Mouse (Mus musculus) ES-E14 (cell line): ENCODE results near the gene Ccdc126. TPM values are rescaled to one million over a fixed set of nuclear protein-coding genes. Genes with fewer than 3 reads are reported as not detected.
"Not testable (repeated sequence)": the region's sequence is repeated elsewhere in the genome, so short reads cannot be mapped to it uniquely, and the experiment has no call there.

Experiments
- DNase-seq: peaks from one replicate; pipeline ENCODE4 v3.0.0-alpha.2; 2013; ENCODE audit warnings: low read depth, low spot score
- H3K27ac ChIP-seq: 2 replicates; pipeline ENCODE4 v1.5.1; 2012; ENCODE audit warnings: low read depth, mild to moderate bottlenecking, low read length, moderate library complexity, mixed read lengths; ENCODE audit not compliant: poor library complexity, insufficient read depth, severe bottlenecking
- H3K36me3 ChIP-seq: 2 replicates; pipeline ENCODE4 v1.6.1; 2012; ENCODE audit warnings: mild to moderate bottlenecking, low read length, moderate library complexity, mixed read lengths; ENCODE audit not compliant: control insufficient read depth, poor library complexity, insufficient read depth, severe bottlenecking
- H3K4me1 ChIP-seq, 2 experiments: fragments of 150-350 bp in 1 of 2; sonication (generic) in 1 of 2; 2 replicates each; pipeline ENCODE4 v1.6.1; 2012; ENCODE audit warnings: low read length in 2 of 2, mild to moderate bottlenecking in 1 of 2, mixed read lengths in 1 of 2; ENCODE audit not compliant: control insufficient read depth in 2 of 2, insufficient read depth in 2 of 2, poor library complexity in 1 of 2
- H3K4me3 ChIP-seq, 2 experiments: fragments of 150-350 bp in 1 of 2; sonication (generic) in 1 of 2; 2 replicates each; pipeline ENCODE4 v1.5.1; 2012; ENCODE audit warnings: low read length in 2 of 2, low read depth in 1 of 2, mild to moderate bottlenecking in 1 of 2, mixed read lengths in 1 of 2; ENCODE audit not compliant: insufficient read depth in 1 of 2, poor library complexity in 1 of 2, severe bottlenecking in 1 of 2
- H3K9ac ChIP-seq: 2 replicates; pipeline ENCODE4 v1.6.1; 2012; ENCODE audit warnings: low read depth, mild to moderate bottlenecking, low read length, mixed read lengths; ENCODE audit not compliant: poor library complexity, insufficient read depth, severe bottlenecking
- H3K9me3 ChIP-seq: fragments of 150-350 bp; sonication (generic); 2 replicates; pipeline ENCODE4 v1.6.1; 2012; ENCODE audit warnings: low read depth, mild to moderate bottlenecking, low read length; ENCODE audit not compliant: control insufficient read depth, insufficient read depth
- CHD2 ChIP-seq: IDR thresholded peaks from 2 replicates; pipeline ENCODE4 v1.6.1; 2014; ENCODE audit warnings: mild to moderate bottlenecking, low read depth, low read length, inconsistent platforms
- HCFC1 ChIP-seq: IDR thresholded peaks from 2 replicates; pipeline ENCODE4 v1.6.1; 2012; ENCODE audit warnings: low read length, inconsistent platforms, borderline replicate concordance; ENCODE audit not compliant: insufficient read depth
- MAFK ChIP-seq: IDR thresholded peaks from 2 replicates; pipeline ENCODE4 v1.6.1; 2014; ENCODE audit warnings: mild to moderate bottlenecking, low read depth, low read length, inconsistent platforms; ENCODE audit not compliant: insufficient read depth
- ZC3H11A ChIP-seq: IDR thresholded peaks from 2 replicates; pipeline ENCODE4 v1.6.1; 2012; ENCODE audit warnings: low read depth, mild to moderate bottlenecking, inconsistent platforms, low read length, borderline replicate concordance
- ZNF384 ChIP-seq: IDR thresholded peaks from 2 replicates; pipeline ENCODE4 v1.6.1; 2012; ENCODE audit warnings: low read depth, low read length, inconsistent platforms
- in situ Hi-C, 2 experiments: fragments of 600-800 bp; cut with MboI; formaldehyde crosslinking; loops; one replicate each; pipeline ENCODE4 v1.15.1; 2025; ENCODE audit warnings: low sequenced_read_pairs in 2 of 2, inconsistent platforms in 1 of 2; ENCODE audit not compliant: unreplicated experiment in 2 of 2
- total RNA-seq: library from RNA; depleted of rRNA; stranded (reverse); fragments of 300-350 nt; gene quantifications from 2 replicates; pipeline ENCODE4 v1.2.3, GENCODE M21; 2012

Gene Ccdc126
- total RNA-seq, 1 experiment, result 8.4 TPM

GRCm38 (mm10) chr6:49298286-49298685 lies 20.8 kb upstream of the Ccdc126 start:
- Histone ChIP-seq H3K9ac (no peak overlapping the region; the same call in 1 of the 2 replicates), H3K27ac (peak overlapping the region; percentile 80; the same call in 1 of the 2 replicates), H3K4me1 (peaks cover 5 to 17% of the 10 kb centered on the region in 2 experiments; a peak in 3 of 4 replicates), H3K36me3 (no peaks in the 10 kb centered on the region), H3K9me3 (no peaks in the 10 kb centered on the region), H3K4me3 (no peak overlapping the region)
- in situ Hi-C loops, result no loop called here
- TF ChIP-seq MAFK (no peak), HCFC1 (no peak), CHD2 (no peak), ZNF384 (no peak), ZC3H11A (no peak)
- no peak for DNase-seq

DNA sequence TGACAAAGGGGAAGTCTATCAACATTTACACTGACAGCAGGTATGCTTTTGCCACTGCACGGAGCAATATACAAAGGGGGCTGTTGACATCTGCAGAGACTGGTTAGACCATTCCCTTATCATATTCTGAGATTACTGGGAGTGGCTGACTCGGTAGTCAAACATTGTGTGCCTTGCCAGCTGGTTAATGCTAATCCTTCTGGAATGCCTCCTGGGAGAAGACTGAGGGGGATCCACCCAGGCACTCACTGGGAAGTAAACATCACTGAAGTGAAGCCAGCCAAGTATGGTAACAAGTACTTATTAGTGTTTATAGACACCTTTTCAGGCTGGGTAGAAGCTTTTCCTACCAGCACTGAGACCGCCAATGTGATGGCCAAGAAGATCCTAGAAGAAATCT lies 4.3 kb upstream of the Ccdc126 start:
- H3K27ac ChIP-seq, H3K36me3 ChIP-seq, in situ Hi-C loops, H3K4me1 ChIP-seq, H3K4me3 ChIP-seq, DNase-seq, H3K9ac ChIP-seq, H3K9me3 ChIP-seq: not testable (repeated sequence)

GRCm38 (mm10) chr6:49319595-49320315 lies 681 bp downstream of the Ccdc126 start:
- Histone ChIP-seq H3K36me3 (no peaks in the 10 kb centered on the region), H3K27ac (peak overlapping the region; percentile 51), H3K9ac (peak overlapping the region; percentile 63), H3K9me3 (no peaks in the 10 kb centered on the region), H3K4me3 (peak overlapping the region; percentile 74 to 75), H3K4me1 (peaks cover 2 to 6% of the 10 kb centered on the region in 2 experiments; a peak in 1 of 4 replicates)
- DNase-seq, result no peak
- peak; percentile 69 for TF ChIP-seq MAFK
- no peak for TF ChIP-seq CHD2
- no peak for TF ChIP-seq ZC3H11A
- no peak for TF ChIP-seq ZNF384
- no peak for TF ChIP-seq HCFC1
- in situ Hi-C loops, result no loop called here

DNA sequence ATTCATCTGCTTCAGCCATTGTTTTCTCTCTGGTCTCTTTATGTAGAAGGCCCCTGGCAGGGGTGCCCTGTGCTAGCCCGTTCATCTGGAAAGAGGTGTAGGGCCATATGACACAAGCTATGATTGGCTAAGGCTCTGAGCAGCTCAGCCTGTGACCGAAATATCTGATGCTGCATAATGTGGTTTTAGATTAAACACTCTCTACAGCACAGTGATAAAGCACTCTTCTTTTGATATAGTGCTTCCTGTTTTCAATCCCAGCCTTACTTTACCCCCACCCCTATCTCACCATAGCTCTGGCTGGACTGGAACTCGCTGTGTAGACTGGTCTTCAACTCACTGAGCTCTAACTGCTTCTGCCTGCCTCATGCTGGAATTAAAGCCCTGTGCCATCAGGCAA lies 2.3 kb downstream of the Ccdc126 start:
- no peak for TF ChIP-seq HCFC1
- Histone ChIP-seq H3K4me3 (no peak overlapping the region), H3K36me3 (no peaks in the 10 kb centered on the region), H3K27ac (no peak overlapping the region), H3K4me1 (peaks cover 2 to 6% of the 10 kb centered on the region in 2 experiments; a peak in 1 of 4 replicates), H3K9ac (no peak overlapping the region), H3K9me3 (no peaks in the 10 kb centered on the region)
- in situ Hi-C loops, result no loop called here
- no peak for DNase-seq

DNA sequence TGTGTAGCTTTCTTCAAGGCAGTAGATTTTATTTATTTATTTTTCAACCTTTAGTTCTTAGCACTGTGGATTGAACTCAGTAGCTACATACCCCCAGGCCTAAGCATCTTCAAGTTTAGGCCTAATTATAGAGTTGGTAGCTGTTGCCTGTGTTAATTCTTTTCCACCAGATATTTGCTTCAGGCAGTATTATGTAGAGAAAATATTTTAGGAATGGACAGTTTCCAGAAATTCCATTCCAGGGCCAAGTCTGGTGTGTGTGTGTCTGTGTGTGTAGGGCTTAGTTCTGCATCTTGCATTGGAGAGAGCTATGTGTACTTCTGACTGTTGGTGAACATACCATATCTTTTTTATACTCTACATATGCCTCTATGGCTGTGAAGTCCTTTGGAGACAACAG lies 3.0 kb downstream of the Ccdc126 start:
- H3K9ac ChIP-seq, result no peak overlapping the region
- TF ChIP-seq MAFK (no peak), HCFC1 (no peak)
- no peak for DNase-seq
- in situ Hi-C loops, result no loop called here
- no peaks in the 10 kb centered on the region for H3K9me3 ChIP-seq
- no peak overlapping the region for H3K27ac ChIP-seq
- H3K4me3 ChIP-seq, result no peak overlapping the region
- H3K4me1 ChIP-seq, result peaks cover 2 to 6% of the 10 kb centered on the region in 2 experiments; a peak in 1 of 4 replicates
- no peaks in the 10 kb centered on the region for H3K36me3 ChIP-seq
